Mouse (Mus musculus): ENCODE measurements at regions not wholly inside any gene's neighbourhood (a gene's known extent, or its start where the extent isn't known, plus 50 kb on each side); places are given as distances from the start of the nearest gene placed in this dataset.

DNA sequence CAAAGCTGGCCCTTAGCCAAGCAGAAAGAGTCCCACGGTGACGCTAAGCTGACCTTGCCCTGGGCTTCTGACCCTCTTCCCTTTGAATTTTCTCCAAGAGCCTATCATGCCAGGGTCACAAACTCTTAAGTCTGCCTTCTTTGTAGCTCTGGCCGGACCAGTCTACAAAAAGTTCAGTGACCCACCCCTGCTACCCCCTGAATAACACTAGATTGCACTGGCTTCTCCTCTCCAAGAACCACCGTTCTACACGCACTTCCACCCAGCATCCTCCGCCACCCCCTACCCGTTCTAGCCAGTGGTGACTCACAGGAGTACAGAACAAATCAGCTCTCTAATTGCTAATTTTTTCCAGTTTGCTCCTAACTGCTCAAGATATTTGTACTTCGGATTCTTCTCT is 325.0 kb downstream of the Tns1 start:
- no peak for DNase-seq (ENCODE audit: low spot score in 2 of 2)

DNA sequence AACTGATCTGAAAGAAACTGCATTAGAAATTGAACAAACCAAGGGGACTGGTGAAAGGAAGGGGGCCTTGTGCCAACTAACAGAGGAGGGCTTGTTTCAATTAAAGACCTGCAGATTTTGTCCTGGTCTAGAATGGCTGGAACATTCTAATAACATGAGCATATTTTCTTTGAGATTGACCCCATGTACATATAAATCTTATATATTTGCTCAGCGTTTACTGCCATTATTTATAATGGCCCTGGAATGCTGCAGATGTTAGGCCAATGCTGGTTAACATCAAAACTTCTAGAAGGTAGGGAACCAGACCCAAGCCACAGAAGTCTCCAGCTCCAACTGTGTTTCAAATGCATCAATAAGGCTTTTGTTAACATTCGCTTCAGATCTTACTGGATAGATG is 326.4 kb downstream of the Tns1 start:
- no peak for DNase-seq (ENCODE audit: low spot score in 2 of 2)

DNA sequence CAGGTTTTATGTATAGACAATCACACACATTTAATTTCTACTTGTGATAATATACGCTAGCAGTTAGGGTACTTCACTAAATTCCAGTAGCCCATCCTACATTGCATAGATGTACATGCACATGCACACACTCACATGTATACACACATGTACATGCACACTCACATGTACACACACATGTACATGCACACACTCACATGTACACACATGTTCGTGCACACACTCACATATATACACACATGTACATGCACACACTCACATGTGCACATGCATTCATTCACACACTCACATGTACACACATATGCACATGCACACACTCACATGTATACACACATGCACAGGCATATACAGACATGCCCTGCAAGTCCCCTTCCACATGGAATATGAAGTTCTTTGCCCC is 326.8 kb downstream of the Tns1 start:
- DNase-seq (ENCODE audit: low spot score in 2 of 2) = no peak

DNA sequence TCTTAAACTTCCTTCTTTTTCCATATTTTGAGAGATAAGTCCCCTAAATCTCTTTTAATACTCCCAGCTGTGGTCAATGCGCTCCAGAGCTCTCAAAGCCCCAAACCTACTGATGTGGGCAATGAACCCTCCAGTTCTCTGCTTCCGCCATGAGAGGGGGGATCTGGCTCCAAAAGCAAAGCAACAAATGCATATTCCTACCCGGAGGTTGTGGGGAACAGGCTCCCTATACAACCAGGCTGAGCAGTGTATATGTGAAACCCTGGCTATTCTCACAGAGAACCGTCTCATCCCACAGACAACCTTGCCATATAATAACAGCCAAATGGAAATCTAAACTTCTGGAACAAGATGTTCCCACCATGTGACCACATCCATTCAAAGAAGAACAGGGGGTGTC is 330.4 kb downstream of the Tns1 start:
- DNase-seq (ENCODE audit: low spot score in 2 of 2) = no peak

DNA sequence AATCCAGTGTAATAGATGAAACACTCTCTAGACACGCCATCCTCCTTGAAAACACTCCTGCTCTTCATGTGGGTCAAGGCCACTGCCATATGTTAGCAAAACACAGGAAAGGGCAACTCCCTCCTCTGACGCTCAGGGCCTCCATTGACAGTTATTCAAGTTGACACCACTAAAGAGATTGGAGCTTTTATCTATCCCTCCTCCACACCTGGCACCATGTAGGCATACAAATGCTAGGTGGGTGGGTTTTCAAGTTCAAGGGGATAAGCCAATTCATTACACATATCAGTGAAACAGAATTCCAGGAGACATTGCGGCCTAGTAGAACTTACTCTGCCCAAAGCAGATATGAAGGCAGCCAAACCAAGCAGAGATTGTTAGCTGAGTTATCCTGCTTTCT is 331.0 kb downstream of the Tns1 start:
- DNase-seq (ENCODE audit: low spot score in 2 of 2) = no peak

DNA sequence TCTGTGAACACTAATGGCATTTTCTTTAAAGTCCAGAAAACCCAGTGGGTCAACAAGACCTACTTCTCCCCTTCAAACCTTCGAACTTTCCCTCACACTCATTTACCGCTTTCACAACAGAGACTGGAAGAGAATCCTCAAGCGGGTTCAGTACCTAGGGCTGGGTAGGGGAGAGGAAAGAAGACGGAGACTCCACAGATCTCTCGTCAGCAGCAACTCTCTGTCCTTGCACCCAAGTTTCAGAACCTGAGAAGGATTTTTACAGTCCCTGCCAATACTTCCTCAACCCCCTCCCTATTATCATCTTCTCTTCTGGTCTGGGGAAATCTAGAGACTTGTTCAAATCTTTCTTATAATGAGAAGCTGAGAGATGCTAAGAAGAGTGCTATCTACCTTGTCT is 331.9 kb downstream of the Tns1 start:
- DNase-seq (ENCODE audit: low spot score in 2 of 2) = no peak

DNA sequence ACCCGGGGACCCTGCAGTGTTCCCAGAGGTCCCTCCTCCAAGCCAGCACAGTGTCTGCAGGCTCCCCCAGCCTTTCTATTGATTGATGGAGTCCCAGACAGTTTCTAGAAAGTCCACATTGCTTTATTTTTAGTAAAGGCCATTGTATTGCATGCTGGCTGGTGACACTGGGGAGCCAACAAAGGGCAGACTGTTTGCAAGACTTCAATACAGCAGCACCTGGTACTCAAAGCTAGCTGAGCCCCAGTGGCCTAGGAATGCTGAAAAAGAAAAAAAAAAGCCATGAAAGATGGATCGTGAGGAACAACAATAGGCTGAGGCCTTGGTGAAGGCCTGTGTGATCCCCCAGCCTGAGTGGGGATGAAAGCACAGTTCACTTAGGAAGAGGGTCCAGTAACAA is 336.6 kb downstream of the Tns1 start:
- DNase-seq (ENCODE audit: low spot score in 2 of 2) = no peak

DNA sequence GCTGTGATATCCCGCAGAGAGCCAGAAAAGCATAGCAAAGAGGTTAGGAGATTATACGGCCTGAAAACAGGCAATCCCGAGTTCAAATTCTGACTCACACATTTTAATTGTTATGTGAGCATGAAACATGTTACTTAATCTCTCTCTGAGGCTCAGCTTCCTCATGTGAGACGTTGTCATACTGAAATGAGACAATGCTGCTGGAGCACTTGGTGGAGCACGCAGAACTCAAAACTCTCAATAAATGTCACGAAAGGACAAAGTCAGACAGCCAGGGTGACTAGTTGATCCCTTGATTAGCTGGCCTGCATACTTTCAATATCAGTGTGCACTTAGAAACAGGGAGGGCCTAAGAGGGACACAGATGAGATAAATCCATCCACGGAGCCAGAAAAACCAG is 337.0 kb downstream of the Tns1 start:
- no peak for DNase-seq (ENCODE audit: low spot score in 2 of 2)

DNA sequence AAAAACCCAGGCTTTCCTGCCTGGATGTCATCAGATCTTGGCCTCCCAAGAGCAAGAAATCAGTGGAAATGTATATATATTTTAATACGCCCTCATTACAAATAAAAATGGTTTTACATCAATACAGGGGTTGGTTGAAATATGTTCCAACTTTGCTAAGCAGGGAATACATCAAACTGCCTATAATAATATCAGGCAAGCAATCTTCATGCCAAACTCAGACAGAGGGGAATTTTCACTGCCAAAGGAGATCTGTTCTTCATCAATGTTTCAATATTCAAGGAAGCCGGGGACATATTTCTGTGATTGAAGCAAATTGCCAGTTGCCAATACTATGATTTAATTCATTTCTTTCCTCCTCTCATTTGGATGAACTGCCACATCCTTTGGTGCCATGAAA is 340.9 kb downstream of the Tns1 start:
- DNase-seq (ENCODE audit: low spot score in 2 of 2) = no peak

DNA sequence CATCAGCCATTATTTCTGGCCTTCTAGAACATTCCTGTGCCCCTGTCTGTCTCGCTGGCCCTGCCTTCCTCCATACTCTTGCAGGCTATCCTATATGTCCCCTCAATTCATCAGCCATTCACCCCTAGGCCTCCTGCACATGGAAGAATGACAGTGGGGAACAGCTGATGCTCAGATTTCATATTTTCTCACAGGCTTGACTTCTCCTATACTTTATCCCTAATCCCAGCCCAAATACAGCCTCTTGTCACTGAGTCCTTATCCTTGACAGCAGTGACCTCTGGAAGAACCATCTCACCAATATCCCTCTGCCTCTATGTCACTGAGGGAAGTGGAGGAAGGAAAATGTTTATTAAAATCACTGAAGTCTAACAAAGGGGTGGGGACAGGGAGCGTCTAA is 341.4 kb downstream of the Tns1 start:
- no peak for DNase-seq (ENCODE audit: low spot score in 2 of 2)

DNA sequence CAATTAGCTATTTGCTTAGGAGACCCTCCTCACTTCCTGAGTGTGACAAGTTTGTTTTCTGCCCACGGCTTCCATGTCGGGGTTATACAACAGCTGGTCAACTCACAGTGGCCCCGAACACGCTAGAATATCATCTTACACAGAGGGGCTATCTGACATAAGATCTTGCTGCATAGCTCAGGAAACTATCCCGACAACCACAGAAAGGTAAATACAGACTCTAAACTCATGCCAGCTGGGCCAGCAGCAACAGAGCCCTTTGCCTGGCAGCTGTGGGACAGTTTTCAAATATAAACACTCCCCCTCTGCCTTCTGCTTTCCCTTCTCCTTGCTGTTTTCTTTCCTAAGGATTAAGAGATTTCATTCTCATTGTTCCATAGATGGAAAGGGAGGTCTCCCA is 352.5 kb downstream of the Tns1 start:
- DNase-seq (ENCODE audit: low spot score in 2 of 2) = no peak

DNA sequence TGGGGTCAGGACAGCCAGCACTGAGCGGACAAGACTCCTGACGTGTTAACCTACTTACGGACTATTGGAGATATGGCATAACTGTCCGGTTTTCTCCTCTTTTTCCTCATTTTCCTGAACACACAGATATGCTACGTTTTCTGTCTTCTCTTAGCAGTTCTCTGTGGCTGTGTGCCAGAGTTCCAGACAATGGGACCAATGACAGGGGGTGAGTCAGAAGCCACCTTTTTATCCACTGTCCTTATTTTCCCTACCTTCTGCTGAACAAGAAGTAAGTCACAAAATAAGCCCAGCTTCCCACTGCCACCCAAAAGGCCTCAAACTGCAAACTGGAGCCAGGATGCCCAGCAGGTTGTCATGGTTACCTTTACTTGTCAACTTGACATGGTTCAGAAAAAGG is 353.6 kb downstream of the Tns1 start:
- no peak for DNase-seq (ENCODE audit: low spot score in 2 of 2)

DNA sequence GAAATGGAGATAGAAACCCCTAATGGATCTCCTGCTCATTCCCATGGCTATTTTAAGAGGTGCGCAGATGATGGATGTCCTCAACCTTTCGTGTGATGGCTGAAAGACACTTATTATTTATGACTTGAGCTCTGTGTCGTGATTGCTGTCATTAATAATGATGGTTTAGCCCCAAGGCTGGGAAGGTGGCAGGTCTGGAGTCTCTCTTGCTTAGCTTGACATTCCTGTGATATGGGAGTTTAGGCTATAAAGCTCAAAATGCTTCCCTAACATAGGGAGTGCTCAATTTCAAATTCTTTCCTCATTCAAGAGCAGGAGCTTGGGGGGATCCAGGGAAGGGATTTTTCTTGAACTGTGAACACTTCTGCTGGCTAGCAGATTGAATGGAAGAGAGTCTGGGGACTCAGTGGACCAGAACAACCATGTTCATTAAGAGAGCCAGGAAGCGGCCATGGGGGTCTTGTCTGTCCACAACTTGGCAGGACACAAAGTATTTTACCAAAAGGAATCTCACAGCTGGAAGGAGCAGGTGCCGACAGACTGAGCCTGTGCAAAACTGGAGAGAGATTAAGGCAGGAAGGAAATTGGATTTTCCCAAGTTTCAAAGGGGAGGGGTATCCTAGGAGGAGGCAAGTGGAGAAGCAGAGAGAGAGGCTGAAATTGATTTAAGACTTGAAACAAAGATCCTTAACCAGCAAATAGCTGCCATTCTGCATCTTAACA is 359.5 kb downstream of the Tns1 start:
- no peak for DNase-seq (ENCODE audit: low spot score in 2 of 2)

DNA sequence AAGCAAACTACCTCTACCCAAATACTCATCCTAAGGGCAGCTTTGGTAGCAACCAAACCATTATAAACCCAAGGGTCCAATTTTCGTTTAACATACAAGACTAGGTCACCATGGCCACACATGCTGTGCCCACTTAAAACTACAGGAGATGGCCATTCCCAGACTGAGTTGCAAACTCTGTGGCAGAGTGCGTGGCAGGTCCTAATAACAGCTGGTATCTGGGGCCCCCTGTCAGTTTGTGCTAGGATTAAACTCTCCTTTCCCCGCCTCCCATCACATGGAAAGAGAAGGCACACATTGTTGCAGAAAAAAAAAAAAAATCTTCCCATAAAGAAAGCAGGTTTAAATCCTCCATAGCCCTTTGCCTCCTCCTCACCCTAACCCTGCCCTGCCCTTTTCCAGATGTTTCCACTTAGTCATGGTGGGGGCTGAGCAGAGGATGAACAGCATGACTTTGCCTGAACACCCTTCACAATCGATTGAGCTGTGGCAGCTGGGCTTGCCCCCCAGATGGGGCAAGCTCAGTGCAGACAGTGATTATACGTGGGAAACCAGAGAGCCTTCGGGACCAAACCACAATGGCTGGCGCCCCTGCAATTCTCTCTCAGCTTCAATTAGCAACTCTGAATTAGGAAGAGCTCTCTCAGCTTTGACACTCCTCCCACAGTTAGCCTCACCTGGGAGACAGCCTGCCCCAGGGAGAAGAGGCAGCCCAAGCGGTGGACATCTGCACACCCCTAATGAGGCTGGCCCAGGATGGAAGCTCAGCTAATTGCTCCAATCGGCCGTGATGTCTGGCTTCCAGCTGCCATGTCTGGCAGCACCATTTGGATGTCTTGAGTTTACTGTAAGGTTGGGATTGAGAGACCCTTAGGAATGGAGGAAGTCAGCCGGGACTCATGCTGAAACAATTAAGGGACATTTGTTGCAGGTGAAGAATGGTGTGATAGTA is 365.9 kb downstream of the Tns1 start:
- no peak for DNase-seq (ENCODE audit: low spot score in 2 of 2)

DNA sequence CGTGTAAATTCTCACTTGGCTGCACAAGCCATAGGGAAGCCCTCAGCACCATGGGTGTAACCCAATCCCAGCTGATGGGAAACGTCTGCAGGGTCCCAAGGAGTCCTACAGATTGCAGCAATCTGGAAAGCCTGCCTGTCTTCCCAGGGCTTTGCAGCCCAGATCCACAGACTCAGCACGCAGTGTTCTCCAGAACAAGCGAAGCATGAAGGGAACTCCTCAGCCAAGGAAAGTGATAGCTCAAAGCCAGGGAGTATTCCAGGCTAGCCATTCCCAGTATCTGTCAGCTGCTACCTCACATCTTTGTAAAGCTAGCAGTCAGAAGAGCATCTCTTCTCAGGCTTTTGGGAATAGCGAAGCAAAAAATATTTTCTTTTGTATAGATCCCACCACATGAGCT is 368.5 kb downstream of the Tns1 start:
- DNase-seq (ENCODE audit: low spot score in 2 of 2) = no peak

DNA sequence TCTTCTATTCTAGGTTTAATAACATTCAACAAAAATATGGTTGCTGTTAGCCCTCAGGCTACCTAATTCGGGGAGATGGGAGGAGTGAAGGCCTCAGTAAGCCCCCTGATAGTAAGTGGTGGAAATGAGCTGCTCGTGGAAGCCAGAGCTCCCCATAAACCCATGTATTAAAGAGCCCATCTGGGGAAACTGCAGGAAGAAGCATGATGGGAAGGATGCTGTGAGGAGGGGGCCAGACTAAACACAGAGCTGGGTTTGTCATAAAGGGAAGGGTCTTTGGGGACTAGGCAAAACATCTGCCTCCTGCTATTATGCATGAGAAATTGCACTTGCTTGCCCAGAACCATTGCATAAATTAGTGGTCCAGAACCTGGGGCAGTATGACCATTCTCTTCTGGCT is 369.3 kb downstream of the Tns1 start:
- DNase-seq (ENCODE audit: low spot score in 2 of 2) = no peak

DNA sequence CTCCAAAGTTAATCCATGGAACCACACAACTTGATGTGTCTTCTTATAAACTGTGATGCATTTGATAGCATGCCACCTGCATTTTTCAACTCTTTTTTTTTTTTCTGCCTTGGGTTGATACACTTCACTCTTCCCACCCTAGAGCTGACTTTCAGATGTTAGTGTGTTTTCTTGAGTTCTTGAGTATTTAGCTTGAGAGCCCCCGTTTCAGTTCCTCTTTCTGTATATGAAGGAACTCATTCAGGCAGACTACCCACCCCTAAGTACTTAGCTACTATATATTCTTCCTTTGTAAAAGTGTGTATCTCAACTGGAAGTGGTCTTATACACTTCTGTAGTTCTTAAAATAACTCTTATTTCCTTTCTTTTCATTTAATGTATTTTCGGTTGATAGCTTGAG is 371.1 kb downstream of the Tns1 start:
- no peak for DNase-seq (ENCODE audit: low spot score in 2 of 2)

DNA sequence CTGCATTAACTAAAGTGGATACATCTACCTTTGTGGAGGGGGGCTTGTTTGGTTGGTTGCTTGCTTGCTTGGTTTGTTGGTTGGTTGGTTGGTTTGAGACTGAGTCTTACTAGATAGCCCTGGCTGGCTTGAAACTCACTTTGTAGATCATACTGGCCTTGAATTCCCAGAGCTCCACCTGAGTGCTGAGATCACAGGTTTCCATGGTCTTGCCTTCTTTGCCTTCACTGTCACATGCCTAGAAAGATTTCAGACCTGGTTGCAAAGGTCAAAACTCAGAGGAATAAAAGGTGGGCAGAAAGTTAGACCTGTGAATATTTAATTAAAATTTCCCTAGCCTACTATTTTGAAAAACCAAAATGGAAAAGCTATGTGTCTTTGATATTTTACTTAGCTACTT is 375.5 kb downstream of the Tns1 start:
- no peak for DNase-seq (ENCODE audit: low spot score in 2 of 2)

DNA sequence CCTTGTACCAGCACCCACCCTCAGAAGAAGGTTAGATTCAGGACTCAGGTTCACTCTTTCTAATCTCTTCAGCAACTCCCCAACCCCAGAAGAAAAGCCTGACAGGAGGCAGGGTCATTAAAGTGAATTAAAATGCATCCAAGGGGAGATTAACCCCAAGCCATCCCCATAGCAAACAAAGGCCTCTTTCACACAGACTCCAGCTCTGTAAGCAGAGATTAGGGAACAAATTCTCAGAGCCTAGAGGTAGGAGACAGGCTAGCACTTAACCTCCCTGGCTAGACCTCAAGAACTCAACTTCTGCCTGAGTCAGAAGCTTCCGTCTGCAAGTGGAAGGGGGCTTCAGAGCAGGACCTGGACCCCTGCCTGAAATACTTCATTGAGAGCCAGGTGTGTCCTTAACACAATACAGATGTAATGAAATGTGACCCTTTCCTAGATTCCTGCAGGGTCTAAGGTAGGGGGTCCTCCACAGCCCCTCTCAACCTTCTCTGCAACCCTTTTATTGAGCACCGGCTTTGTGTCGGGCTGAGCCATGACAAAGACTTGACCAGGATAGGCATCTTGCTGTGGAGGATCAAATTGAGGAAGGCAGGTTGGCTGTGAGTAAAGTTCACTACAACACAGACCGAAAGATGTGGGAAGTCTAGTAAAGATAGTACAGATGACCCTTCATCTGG is 379.6 kb downstream of the Tns1 start:
- DNase-seq (ENCODE audit: low spot score in 2 of 2) = no peak

DNA sequence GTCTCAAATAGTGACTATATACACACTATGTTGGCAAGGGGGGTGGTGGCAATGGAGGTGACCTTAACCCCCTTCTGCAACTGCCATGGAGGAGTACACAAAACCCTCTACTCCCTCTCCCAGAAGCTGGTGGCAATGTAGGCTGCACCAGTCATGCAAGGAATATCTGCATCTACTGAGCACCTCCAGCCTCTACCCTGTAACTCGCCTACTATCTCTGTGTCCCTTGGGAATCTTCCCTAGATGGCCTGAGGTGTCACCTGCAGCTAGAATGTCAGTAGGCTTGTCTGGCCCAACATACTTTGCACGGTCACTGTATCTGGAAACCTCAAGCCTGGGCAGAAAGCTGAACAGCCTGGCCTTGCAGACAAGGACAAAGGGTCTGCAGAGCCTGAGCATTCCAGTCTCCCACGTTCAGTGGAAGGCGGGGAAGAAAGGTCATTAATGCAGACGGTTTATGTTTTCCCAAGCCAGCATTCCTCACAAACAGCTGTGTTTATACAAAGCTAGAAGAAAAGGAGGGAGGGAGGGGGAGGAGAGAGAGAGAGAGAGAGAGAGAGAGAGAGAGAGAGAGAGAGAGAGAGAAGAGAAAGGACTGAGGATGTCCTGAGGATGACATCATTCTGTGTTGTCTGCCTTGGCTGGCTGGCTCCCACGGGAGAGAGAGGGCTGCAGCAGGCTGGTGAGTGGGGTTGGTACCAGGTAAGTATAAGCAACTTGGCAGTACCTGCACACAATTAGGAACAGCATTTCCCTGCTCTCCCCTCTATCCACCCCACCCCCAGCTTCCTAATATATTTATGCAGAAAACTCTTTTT is 380.3 kb downstream of the Tns1 start:
- no peak for DNase-seq (ENCODE audit: low spot score in 2 of 2)

DNA sequence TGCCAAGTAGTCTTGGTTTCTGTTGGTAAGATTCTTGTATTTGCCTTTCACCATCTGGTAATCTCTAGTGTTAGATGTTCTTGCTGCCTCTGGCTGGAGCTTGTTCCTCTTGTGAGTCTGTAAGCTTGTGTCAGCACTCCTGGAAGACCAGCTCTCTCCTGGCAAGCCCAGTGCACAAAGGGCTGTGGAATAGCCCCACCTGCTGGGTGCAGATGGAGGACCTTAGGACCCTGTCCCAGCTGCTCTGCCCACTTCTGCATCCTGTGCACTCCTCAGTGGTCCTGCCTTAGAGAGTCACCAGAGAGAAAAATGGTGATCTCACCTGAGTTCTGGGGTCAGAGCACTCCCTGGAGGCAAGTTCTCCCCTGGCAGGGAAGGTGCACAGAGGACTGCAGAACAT is 387.2 kb downstream of the Tns1 start:
- DNase-seq (ENCODE audit: low spot score in 2 of 2) = no peak

DNA sequence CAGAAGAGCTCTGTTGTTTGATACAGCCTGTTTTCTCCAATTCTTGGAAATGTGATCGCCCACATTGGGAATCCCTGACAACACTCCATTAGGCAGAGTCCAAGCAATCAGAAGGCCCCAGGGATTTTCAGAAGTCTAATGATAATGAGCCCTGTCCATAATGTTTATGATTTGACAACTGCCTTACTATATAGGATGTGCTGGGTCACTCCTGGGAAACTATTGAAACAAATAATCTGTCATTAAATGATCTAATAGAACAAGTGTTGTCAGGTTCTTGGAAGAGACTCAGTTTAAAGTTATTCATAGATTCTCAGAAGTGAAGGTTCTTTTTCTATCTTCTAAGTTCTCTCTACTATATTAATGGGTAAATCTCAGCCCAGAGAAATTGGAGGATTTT is 395.9 kb downstream of the Tns1 start:
- no peak for DNase-seq (ENCODE audit: low spot score in 2 of 2)
